27 mouse cellular contexts compared by ENCODE assay signal in genomic region chr16:56942341-56942740, GRCm38 (mm10). TPM values are rescaled to one million over a fixed set of nuclear protein-coding genes. Genes with fewer than 3 reads are reported as not detected.
DNase-seq lines count a peak whose midpoint lies in the region; ATAC-seq and TF ChIP-seq lines count a peak whose summit lies in the region.
"Had no signal": no experiment of that assay in that cellular context is flagged by ENCODE, and none has a peak within 500 bp of the region (broad histone marks: within the 10 kb centered on the region; RNA-seq: fewer than 3 reads in every experiment).

No protein-coding gene starts in this region.

- DNase-seq in kidney, adult 2 months = peak; percentile 6
- DNase-seq in Muller cell, postnatal 12 days (ENCODE audit: inconsistent ontology term) = peak; percentile 27
- DNase-seq in Patski (ENCODE audit: low read depth, low spot score) = peak; percentile 37
- DNase-seq in spleen, adult 18-20 months = no peak
- no peak for DNase-seq in lung, postnatal 14 days
- DNase-seq: adrenal gland, postnatal 25 days; cerebellum, adult 18-20 months; cerebellum, adult 9-10 months; cerebellum, postnatal 14 days; forebrain, postnatal 0 days; gastrocnemius, adult 2 months; gastrocnemius, postnatal 14 days; heart, adult 18-20 months; heart, postnatal 10 days; heart, postnatal 4 days had no signal

- no peak for TF ChIP-seq POLR2A in kidney, adult 2 months (IDR thresholded peaks at IDR 0.05; ENCODE audit: low read depth, low read length)

- H3K4me2 ChIP-seq in kidney, embryonic 16.5 days (replicated peaks; ENCODE audit: low read depth, low read length) = no peak overlapping the region
- H3K4me2 ChIP-seq: heart, embryonic 12.5 days; heart, embryonic 15.5 days; hindbrain, embryonic 14.5 days had no signal

- no peak overlapping the region for H3K4me3 ChIP-seq in kidney, adult 2 months (ENCODE audit: insufficient read depth, low read depth, low read length)
- H3K4me3 ChIP-seq in kidney, embryonic 16.5 days (ENCODE audit: low read length) = no peak overlapping the region
- H3K4me3 ChIP-seq: gastrocnemius, adult 2 months; heart, embryonic 12.5 days; heart, embryonic 15.5 days had no signal

- no peaks in the 10 kb centered on the region for H3K27me3 ChIP-seq in kidney, adult 2 months (replicated peaks; ENCODE audit: control insufficient read depth, insufficient read depth, low read length)
- H3K27me3 ChIP-seq in kidney, embryonic 16.5 days (ENCODE audit: insufficient read depth, low read length) = no peaks in the 10 kb centered on the region
- peaks cover 16% of the 10 kb centered on the region for H3K27me3 ChIP-seq in Patski
- H3K27me3 ChIP-seq: heart, embryonic 12.5 days; heart, embryonic 15.5 days had no signal

- no peak for ATAC-seq in kidney, embryonic 16.5 days (ENCODE audit: low FRiP score, low TSS enrichment)
- peak; percentile 47 for ATAC-seq in Patski
- ATAC-seq: activated CD4-positive, CD25-positive, alpha-beta regulatory T cell, adult 4 months; forebrain, embryonic 14.5 days; forebrain, postnatal 0 days; hindbrain, postnatal 0 days; inflammation-experienced regulatory T-cells, adult 6 months; intestine, embryonic 16.5 days had no signal

- H3K27ac ChIP-seq in kidney, adult 2 months (ENCODE audit: insufficient read depth, low read depth, low read length) = no peak overlapping the region
- no peak overlapping the region for H3K27ac ChIP-seq in kidney, embryonic 16.5 days (ENCODE audit: low read length)
- H3K27ac ChIP-seq: gastrocnemius, adult 2 months; heart, embryonic 15.5 days; hindbrain, embryonic 14.5 days; hindbrain, postnatal 0 days had no signal

- in situ Hi-C loops in Patski (cut with MboI; ENCODE audit: low pct_unique_long_range_greater_than_20kb) = no loop called here

- POLR2A ChIA-PET in Patski (lab: Charles Lee) = no interaction called here

- no peak overlapping the region for H3K9ac ChIP-seq in kidney, embryonic 16.5 days (replicated peaks; ENCODE audit: low read length)
- H3K9ac ChIP-seq: forebrain, postnatal 0 days; heart, embryonic 12.5 days; heart, embryonic 15.5 days; hindbrain, embryonic 14.5 days had no signal

- H3K9me3 ChIP-seq in kidney, embryonic 16.5 days (ENCODE audit: low read length) = no peaks in the 10 kb centered on the region
- H3K9me3 ChIP-seq: heart, embryonic 12.5 days; heart, embryonic 15.5 days had no signal

- CTCF ChIA-PET in Patski (lab: Charles Lee) = no interaction called here

- TF ChIP-seq CTCF in kidney, adult 2 months (conservative IDR thresholded peaks at IDR 0.05; ENCODE audit: insufficient read depth, insufficient read length, low read depth, low read length) = no peak
- no peak for TF ChIP-seq CTCF in Patski (IDR thresholded peaks at IDR 0.05)

- WGBS in kidney, adult 2 months = 70% methylated on average over 2 of the region's 2 CpGs
- WGBS in kidney, embryonic 16.5 days = 85% methylated on average over 2 of the region's 2 CpGs

- H3K36me3 ChIP-seq in kidney, adult 2 months (ENCODE audit: control insufficient read depth, insufficient read depth, low read length) = no peaks in the 10 kb centered on the region
- no peaks in the 10 kb centered on the region for H3K36me3 ChIP-seq in kidney, embryonic 16.5 days (ENCODE audit: insufficient read depth, low read length)
- H3K36me3 ChIP-seq: heart, embryonic 12.5 days; heart, embryonic 15.5 days had no signal

- H3K4me1 ChIP-seq in kidney, adult 2 months (ENCODE audit: control insufficient read depth, insufficient read depth, low read length) = no peaks in the 10 kb centered on the region
- H3K4me1 ChIP-seq in kidney, embryonic 16.5 days (ENCODE audit: insufficient read depth, low read length) = no peaks in the 10 kb centered on the region
- H3K4me1 ChIP-seq: heart, embryonic 12.5 days; heart, embryonic 15.5 days had no signal

RNA-seq across cellular contexts. Expression of gene Lnp1, which starts 14.5 kb away (rescaled TPM):
- polyA plus RNA-seq in kidney, adult 2 months (2012; rRNA removed) = not detected in 2 replicates
- polyA plus RNA-seq in kidney, embryonic 16.5 days (2015; fragmentation: Nextera tagmentation; extraction: Ambion mirVana) = not detected in 2 replicates
- not detected for polyA plus RNA-seq in Patski (2021)
- polyA plus RNA-seq: activated CD4-positive, CD25-positive, alpha-beta regulatory T cell, adult 4 months; embryonic facial prominence, embryonic 11.5 days; forebrain, embryonic 11.5 days; forebrain, embryonic 14.5 days; hindbrain, embryonic 11.5 days; inflammation-experienced regulatory T-cells, adult 6 months; intestine, embryonic 16.5 days had no signal

RNA-seq across cellular contexts. Expression of gene Tmem45a, which starts 56.4 kb away (rescaled TPM):
- polyA plus RNA-seq in kidney, adult 2 months (2012; rRNA removed) = 1.7 and 2.0 TPM in 2 replicates
- polyA plus RNA-seq in kidney, embryonic 16.5 days (2015; fragmentation: Nextera tagmentation; extraction: Ambion mirVana) = 28.2 and 33.7 TPM in 2 replicates
- not detected for polyA plus RNA-seq in Patski (2021)
- polyA plus RNA-seq: activated CD4-positive, CD25-positive, alpha-beta regulatory T cell, adult 4 months had no signal

Comparison
In these comparisons a context has a peak if more than half of its experiments do, and no peak if none do; other contexts are left out.
1. DNase-seq: peak in kidney, adult 2 months (single experiment), Muller cell, postnatal 12 days (single experiment) and Patski (single experiment); none in spleen, adult 18-20 months (0 of 2) and lung, postnatal 14 days (single experiment).